Mouse (Mus musculus): Measurements from ENCODE around the gene Cmpk1. TPM values are rescaled to one million over a fixed set of nuclear protein-coding genes. Genes with fewer than 3 reads are reported as not detected.

The Cmpk1 gene
- total RNA-seq (2021) (100 to 1,000 TPM; 106 to 118 TPM), polyA plus RNA-seq (2012; rRNA removed) (30.9 and 37.6 TPM in 2 replicates)
- long read RNA-seq, transcript Cmpk1-201 (6 exons, 3,170 nt) = major isoform, 159 of 162 reads
- long read RNA-seq, partial matches to known transcripts = 2 of 162 reads
- long read RNA-seq, other reads (novel, unspliced or antisense) = 1 of 162 reads

DNA sequence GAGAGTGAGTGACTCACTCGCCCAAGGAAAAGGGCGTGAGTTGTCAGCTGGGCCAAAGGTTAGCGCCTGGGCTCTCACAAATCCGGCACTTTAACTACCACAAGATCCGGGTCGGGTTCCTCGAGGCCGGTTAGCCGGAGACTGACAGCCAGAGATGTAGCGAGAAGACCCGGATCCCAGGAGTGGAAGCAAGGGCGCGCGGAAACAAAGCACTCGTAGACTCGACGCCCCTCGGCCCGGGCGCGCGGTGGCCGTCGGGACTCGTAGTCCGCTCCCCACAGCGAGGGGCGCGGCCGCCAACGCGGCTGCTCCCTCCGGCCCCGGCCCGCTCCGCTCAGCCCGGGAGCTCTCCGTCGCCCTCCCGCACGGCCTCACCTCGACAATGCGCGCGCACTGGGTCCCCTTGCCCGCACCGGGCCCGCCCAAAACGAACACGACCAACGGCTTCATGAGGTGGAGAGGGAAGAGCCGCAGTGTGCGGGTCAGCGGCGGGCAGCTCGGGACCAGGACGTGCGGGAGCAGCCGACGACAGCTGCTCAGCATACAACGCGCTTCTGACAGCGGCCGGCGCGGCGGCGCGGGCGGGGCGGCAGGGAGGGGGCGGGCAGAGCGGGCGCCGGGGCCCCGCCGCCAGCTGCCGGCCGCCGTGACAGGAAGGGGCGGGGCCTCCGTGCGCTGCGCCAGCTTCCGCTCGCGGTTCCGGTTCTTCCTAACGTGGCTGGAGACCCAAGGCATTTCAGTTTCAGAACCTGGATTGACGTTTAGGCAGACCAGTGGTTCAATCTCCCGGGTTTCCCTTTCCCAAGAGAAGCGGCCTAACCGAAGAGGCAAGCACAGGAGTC, at the start of gene Cmpk1:
Gene Cmpk1 (minus strand): TSS at position 651 of the 842 bp plus-strand sequence.
- DNase-seq = peak; percentile 92

DNA sequence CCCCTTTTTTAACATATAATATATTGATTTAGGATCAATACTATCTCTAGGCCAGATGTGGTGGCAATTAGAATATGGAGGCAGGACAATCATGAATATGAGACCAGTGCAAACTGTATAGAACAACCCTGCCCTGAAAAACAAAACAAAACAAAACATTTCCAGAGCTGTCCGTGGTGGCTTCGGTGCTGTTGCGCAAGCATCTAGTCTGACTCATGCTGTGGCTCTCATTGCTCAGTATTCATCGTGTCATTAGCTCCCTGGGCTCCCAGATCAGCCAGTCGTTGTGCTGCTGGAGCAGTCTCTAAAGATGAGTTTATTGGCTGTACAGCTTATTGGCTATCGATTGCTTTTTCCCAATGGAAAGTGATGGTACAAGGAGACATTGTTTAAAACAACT, 48.0 kb upstream of the Cmpk1 start:
- peak; percentile 64 for DNase-seq

DNA sequence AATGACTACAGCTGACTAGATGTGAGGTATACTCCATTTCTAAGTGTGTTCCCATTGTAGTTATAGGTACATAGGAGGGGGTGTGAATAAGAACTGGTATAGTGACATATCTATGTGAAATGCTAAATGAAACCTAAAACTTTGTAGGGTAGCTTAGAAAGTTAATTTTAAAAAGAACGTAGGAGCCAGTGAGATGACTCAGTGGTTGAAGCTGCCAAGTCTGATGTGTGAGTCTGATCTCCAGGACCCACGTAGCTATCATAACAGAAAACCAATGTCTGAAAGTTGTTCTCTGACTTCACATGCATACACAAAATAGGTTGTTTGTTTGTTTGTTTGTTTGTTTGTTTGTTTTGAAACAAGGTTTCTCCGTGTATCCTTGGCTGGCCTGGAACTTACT, 33.0 kb upstream of the Cmpk1 start:
- DNase-seq = no peak

DNA sequence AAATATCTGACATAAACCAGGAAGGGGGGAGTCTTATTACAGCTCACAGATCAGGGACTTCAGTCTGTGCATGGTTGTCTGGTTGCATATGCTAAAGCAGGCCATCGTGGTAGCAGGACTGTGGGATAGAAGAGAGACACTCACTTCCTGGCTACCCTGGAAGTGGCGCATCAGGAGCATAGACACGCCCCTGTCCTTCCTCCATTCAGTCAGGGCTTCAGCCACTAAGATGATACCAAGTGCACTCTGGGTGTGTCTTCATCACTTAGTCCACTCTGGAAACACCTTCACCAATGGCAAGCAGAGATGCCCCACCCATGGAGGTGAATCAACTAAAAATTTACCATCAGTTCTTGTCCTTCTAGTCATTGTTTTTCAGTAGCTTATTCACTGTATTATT, 27.2 kb upstream of the Cmpk1 start:
- no peak for DNase-seq

DNA sequence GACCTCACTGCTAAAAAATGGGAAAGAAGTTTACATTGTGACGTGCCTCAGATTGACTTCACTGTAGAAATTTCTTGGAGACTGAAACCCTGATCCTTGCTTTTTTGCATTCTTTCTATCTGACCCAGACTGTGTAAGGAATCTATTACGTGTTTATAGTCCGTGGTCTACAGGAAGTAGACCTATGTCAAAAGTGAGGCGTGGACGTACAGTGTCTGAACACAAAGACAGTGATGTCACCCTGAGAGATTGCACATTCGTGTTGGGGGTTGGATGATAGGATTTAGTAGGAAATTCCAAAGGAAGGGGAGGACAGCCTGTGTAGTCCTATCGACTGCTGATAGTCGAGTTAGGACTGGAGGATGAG, 13.4 kb upstream of the Cmpk1 start:
- DNase-seq = no peak

GRCm38 (mm10) chr4:114999773-115000428, 12.9 kb upstream of the Cmpk1 start, which contains the start of gene Stil:
Stil (plus strand) TSS chr4:115000159.
- peak; percentile 97 for DNase-seq

DNA sequence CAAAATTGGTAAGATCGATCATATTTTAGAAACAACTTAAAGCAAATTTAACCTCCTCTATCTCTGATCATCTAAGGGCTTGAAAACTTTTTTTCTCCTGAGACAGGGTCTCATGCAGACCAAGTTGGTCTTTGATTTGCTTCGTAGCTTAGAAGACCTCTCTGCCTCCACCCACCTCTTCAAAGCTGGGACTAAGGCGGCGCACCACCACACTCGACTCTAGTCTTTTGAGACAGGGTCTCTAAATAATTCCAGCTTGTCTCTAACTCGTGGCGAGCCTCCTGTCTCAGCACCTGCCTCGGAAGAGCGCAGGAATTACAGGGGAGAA, 12.4 kb upstream of the Cmpk1 start:
- no peak for DNase-seq

- DNase-seq = peak; percentile 17
Measured at GRCm38 (mm10) chr4:114997051-114997450, 10.0 kb upstream of the Cmpk1 start.

- DNase-seq = no peak
Measured at GRCm38 (mm10) chr4:114994218-114994617, 7.2 kb upstream of the Cmpk1 start.

DNA sequence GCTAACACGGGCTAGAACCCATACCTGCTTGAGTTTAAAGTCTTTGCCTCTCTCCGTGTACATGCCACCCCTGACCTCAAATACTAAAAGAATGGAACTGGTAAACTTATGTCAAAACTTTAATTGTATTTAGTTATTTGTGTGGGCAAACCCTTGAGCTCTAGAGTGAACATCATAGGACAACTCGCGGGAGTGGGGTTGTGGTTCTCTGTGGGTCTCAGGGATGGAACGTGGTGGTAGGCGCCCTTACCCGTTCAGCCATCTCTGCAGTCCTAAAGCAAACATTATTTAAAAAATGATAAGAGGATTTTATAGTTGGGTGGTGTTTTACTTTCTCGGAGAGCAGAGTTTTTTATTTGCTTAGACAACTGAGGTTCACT, 840 bp downstream of the Cmpk1 start:
- DNase-seq = no peak

DNA sequence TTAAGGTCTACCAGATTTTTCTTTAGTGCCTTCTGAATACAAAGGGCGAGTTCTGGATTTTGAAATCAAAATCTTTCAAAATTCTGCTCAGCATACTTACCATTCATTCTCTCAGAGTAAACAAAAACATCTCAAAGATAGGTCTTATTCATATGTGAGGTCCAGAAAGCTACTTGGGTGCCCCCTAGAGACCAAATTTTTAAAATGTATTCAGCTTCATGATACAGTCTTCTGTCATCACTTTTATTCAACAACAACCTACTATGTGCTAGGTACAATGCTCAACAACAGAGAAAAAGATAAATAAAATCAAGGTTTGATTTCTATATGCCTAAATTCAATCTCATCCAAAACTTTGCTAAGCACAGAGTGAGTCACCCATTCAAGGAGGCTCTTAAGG, 4.0 kb downstream of the Cmpk1 start:
- no peak for DNase-seq

GRCm38 (mm10) chr4:114982619-114983018, 4.4 kb downstream of the Cmpk1 start:
- no peak for DNase-seq

DNA sequence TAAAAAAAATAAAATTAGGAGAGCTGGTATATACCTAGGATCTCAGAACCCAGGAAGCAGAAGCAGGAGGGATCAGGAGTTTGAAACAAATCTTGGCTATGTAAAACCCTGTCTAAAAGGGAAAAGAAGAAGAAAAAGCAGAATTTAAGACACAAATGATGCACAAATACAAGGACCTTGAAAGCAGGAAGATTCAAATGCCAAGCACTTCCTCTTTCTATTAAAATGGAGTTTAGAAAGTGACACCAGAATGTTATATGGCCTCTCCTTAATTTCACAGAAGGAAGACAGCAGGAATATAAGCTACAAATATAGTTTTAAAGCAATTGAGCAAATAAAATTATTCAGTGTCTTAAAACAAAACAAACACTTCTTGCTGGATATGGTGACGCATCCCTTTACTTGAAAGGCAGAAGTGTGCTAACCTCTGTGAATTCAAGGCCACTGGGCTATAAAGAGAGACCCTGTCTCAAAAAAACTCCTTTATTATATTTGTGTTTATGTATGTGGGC, 13.8 kb downstream of the Cmpk1 start:
- DNase-seq = no peak

GRCm38 (mm10) chr4:114970736-114971135, 16.3 kb downstream of the Cmpk1 start:
- no peak for DNase-seq

- DNase-seq = peak; percentile 25
Measured at GRCm38 (mm10) chr4:114960881-114961280, 26.2 kb downstream of the Cmpk1 start.

- DNase-seq = no peak
Measured at GRCm38 (mm10) chr4:114959533-114959932, 27.5 kb downstream of the Cmpk1 start.

DNA sequence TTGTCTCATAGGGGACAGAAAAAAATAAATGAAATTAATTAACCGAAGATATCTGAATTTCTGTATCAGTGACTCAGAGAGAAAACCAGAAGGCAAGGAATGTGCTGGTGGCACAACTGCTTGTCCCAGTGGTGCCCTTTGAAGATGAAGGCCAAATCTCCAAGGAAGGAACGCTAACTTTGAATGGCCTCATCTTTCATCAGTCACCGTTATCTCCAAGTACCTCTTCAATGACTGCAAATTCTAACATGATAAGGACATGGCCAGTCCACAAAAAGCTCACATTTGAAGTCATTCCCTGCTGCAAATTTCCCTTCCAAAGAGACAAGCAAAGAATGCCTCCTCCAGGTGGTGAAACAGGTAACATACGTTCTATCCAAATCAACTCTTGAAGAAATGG, 28.3 kb downstream of the Cmpk1 start:
- peak; percentile 43 for DNase-seq

DNA sequence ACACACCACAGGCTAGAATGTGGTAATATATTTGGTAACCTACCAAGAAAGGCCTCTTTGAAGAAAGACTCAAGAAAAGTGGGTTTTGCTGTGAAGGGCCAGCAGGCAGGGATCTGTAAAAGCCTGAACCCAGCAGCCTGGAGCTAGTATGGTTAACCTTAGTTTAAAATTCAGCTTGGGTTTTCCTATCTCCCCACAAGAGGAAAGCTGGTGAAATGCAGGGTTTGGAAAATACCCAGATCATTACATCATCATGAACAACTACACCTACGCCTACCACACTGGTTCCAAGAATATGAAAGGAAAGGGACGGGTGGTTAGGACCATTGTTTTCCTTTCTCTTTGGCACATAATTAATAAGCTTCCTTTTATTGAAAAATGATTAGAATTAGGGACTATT, 28.8 kb downstream of the Cmpk1 start:
- no peak for DNase-seq

DNA sequence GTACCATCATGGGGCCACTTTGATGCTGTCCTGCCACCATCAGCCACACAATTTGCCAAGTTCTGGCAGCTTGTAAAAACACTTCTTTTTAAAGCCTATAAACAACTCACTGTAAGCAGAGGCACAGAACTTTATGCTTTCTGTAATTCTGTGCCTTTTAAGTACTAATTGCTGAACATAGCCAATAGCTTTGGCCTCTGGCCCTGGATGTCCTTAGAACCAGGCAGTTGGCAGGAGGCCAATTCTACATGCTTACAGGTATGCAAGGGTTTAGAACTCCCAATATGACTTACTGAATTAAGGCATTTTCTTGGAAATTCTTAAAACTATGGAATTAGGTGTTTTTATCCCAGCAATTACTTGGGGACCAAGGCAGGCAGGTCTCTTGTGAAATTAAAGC, 29.6 kb downstream of the Cmpk1 start:
- no peak for DNase-seq

DNA sequence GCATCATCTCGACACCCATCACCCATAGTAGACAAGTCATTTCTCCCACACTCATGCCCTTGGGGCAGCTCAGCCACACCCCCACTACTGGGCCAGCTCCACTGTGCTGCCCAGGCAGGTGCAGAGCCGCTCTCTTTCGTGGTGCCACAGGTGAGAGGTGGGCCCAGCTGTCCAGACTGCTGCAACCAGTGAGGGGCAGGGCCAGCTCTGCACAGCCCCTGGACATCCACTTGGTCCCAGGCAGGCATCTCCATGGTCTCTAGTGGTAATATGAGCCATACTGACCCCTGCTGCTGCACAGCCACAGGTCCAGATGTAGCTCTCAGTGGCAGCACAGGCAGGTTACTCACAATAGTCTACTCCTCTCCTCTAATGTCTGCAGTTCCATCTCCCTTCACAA, 33.9 kb downstream of the Cmpk1 start:
- DNase-seq = no peak

GRCm38 (mm10) chr4:114947852-114948481, 39.1 kb downstream of the Cmpk1 start:
- no peak for DNase-seq

DNA sequence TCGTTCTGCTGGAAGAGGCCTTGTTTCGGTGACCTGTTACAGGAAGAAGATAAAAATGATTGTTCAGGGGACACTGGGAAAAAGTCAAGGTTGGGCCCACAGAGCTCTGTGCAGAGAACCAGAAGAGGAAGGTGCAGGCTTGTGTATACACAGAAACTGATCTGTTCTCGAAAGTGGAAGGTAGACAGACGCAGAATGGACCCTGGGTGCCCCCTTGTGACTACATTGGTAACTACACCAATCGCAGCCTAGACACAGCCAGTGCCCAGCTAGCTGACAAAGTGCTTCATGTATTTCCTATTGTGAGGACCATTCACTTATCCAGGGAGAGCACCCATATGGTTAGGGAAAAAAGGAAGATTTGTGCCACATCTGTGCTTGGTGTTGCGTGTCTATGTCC, 39.6 kb downstream of the Cmpk1 start:
- DNase-seq = peak; percentile 87

DNA sequence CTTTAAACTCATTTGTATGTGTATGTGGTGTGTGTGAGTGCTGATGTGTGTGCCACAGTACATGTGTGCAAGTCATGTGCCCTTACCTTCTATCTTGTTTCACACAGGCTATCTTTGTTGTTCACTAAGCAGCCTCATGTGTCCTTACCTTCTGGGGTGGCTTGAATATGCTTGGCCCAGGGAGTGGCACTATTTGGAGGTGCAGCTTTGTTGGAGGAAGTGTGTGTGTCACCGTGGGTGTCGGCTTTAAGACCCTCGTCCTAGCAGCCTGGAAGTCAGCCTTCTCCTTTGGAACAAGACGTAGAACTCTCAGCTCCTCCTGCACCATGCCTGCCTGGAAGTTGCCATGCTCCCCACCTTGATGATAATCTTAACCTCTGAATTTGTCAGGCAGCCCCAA, 40.6 kb downstream of the Cmpk1 start:
- no peak for DNase-seq
